Mouse (Mus musculus) layer of hippocampus, adult 2 months (tissue): Measurements from ENCODE around the gene Pdgfb. TPM values are rescaled to one million over a fixed set of nuclear protein-coding genes. Genes with fewer than 3 reads are reported as not detected.

ENCODE experiments used
- DNase-seq, 2 experiments: peaks; one replicate each; pipeline ENCODE4 v3.0.0; 2022; ENCODE audit warnings: low spot score in 2 of 2
- H3K27ac ChIP-seq: fragments of 200-600 bp; 2 replicates; pipeline ENCODE4 v1.8.1; 2022
- H3K4me3 ChIP-seq: fragments of 200-600 bp; 2 replicates; pipeline ENCODE4 v1.8.1; 2022; ENCODE audit warnings: mild to moderate bottlenecking
- CTCF ChIP-seq: fragments of 200-600 bp; conservative IDR thresholded peaks from 2 replicates; pipeline ENCODE4 v1.8.1; 2022; ENCODE audit warnings: antibody characterized with exemption, mild to moderate bottlenecking, moderate library complexity
- total RNA-seq, 2 experiments: library from RNA; stranded (reverse); gene quantifications; 2 replicates each; pipeline ENCODE4 v1.2.3; 2021

Pdgfb gene
- total RNA-seq, 2 experiments from 2014 or later: 27.4 to 29.3 TPM

GRCm38 (mm10) chr15:80026689-80027353, 12.0 kb upstream of the Pdgfb start:
- no peak for TF ChIP-seq CTCF
- Histone ChIP-seq H3K27ac (no peak overlapping the region), H3K4me3 (no peak overlapping the region)
- no peak for DNase-seq

- DNase-seq: no peak
- no peak for TF ChIP-seq CTCF
- no peak overlapping the region for H3K27ac ChIP-seq
These were observed 11.3 kb upstream of the Pdgfb start for GRCm38 (mm10) chr15:80026061-80026460.

GRCm38 (mm10) chr15:80025615-80026014, 10.8 kb upstream of the Pdgfb start:
- Histone ChIP-seq H3K27ac (peak overlapping the region; percentile 58; the same call in 1 of the 2 replicates), H3K4me3 (no peak overlapping the region)
- no peak for DNase-seq
- no peak for TF ChIP-seq CTCF

More at GRCm38 (mm10) chr15:80026061-80026460, 11.3 kb upstream of the Pdgfb start:
- H3K4me3 ChIP-seq: no peak overlapping the region

- DNase-seq: no peak
- Histone ChIP-seq H3K27ac (peak overlapping the region; percentile 58), H3K4me3 (no peak overlapping the region)
- no peak for TF ChIP-seq CTCF
These were observed 9.8 kb upstream of the Pdgfb start for GRCm38 (mm10) chr15:80024331-80025313.

GRCm38 (mm10) chr15:80020516-80020915, 5.7 kb upstream of the Pdgfb start:
- peak overlapping the region; percentile 80 for H3K27ac ChIP-seq
- DNase-seq: no peak
- no peak overlapping the region for H3K4me3 ChIP-seq
- no peak for TF ChIP-seq CTCF

GRCm38 (mm10) chr15:80019625-80020024, 4.8 kb upstream of the Pdgfb start:
- no peak for DNase-seq
- Histone ChIP-seq H3K4me3 (no peak overlapping the region), H3K27ac (peak overlapping the region; percentile 80)
- no peak for TF ChIP-seq CTCF

GRCm38 (mm10) chr15:80019220-80019619, 4.4 kb upstream of the Pdgfb start:
- no peak overlapping the region for H3K4me3 ChIP-seq
- DNase-seq: no peak
- no peak for TF ChIP-seq CTCF
- peak overlapping the region; percentile 80 for H3K27ac ChIP-seq

GRCm38 (mm10) chr15:80016563-80017301, 2.0 kb upstream of the Pdgfb start:
- DNase-seq: no peak
- Histone ChIP-seq H3K4me3 (no peak overlapping the region), H3K27ac (no peak overlapping the region)
- TF ChIP-seq CTCF: peak; percentile 17; the same call in 1 of the 2 replicates

GRCm38 (mm10) chr15:80015211-80015952, 605 bp upstream of the Pdgfb start:
- DNase-seq: peak; percentile 61 to 70

GRCm38 (mm10) chr15:80014031-80014320, 801 bp downstream of the Pdgfb start:
- no peak for TF ChIP-seq CTCF
- Histone ChIP-seq H3K4me3 (peak overlapping the region; percentile 90), H3K27ac (peak overlapping the region; percentile 99)
- no peak for DNase-seq

More at GRCm38 (mm10) chr15:80015211-80015952, 605 bp upstream of the Pdgfb start:
- peak overlapping the region; percentile 99 for H3K27ac ChIP-seq
- H3K4me3 ChIP-seq: peak overlapping the region; percentile 90
- no peak for TF ChIP-seq CTCF

GRCm38 (mm10) chr15:80013256-80014030, 1.3 kb downstream of the Pdgfb start:
- H3K27ac ChIP-seq: peak overlapping the region; percentile 99
- no peak for DNase-seq
- TF ChIP-seq CTCF: no peak

More at GRCm38 (mm10) chr15:80013256-80014030, 1.3 kb downstream of the Pdgfb start:
- H3K4me3 ChIP-seq: peak overlapping the region; percentile 90
